Mouse (Mus musculus) central nervous system, embryonic 14 days (tissue): ENCODE measurements around the gene Tmem218. TPM values are rescaled to one million over a fixed set of nuclear protein-coding genes. Genes with fewer than 3 reads are reported as not detected.

Source experiments
- polyA plus RNA-seq: library from polyadenylated mRNA; depleted of rRNA; stranded (reverse); fragments of >200 nt; gene quantifications from 2 replicates; pipeline ENCODE4 v1.2.3, GENCODE M21; 2012; rRNA removed

The Tmem218 gene
- 5.1 and 5.2 TPM in 2 replicates for polyA plus RNA-seq

GRCm38 (mm10) chr9:37207929-37208411, at the start of gene Tmem218:
TSS of gene Tmem218 (plus strand) at chr9:37208223.

GRCm38 (mm10) chr9:37255149-37255888, 47.3 kb downstream of the Tmem218 start, which contains the start of gene Slc37a2:
TSS of gene Slc37a2 (minus strand) at chr9:37255738.

Other genes with a start within 250 kb of the Tmem218 start
- gene Pknox2, start 60.8 kb upstream of the Tmem218 start, polyA plus RNA-seq = 33.9 TPM in 2 replicates
- gene Slc37a2, start 47.5 kb downstream of the Tmem218 start, polyA plus RNA-seq = 1.8 and 1.9 TPM in 2 replicates
- 3.1 and 3.3 TPM in 2 replicates for gene Ccdc15, start 140.2 kb downstream of the Tmem218 start, polyA plus RNA-seq
- gene Hepacam, start 159.1 kb downstream of the Tmem218 start, polyA plus RNA-seq = 4.7 and 5.5 TPM in 2 replicates
- gene Robo4, start 193.7 kb downstream of the Tmem218 start, polyA plus RNA-seq = 5.0 and 6.8 TPM in 2 replicates
- 38.5 and 47.8 TPM in 2 replicates for gene Robo3, start 225.0 kb downstream of the Tmem218 start, polyA plus RNA-seq